Mouse (Mus musculus) cerebral cortex, adult 2 months (tissue): ENCODE data around the gene Kansl1.

Source experiments
- WGBS: fragments of 180-500 bp; shearing (Covaris S2); methylation state at CpG from one replicate; pipeline ENCODE4 v1.1.7; 2018; 5-methylcytosine and 5-hydroxymethylcytosine counted together

The Kansl1 gene

GRCm38 (mm10) chr11:104436394-104436954, 32.2 kb downstream of the Kansl1 start:
- WGBS, result 45% methylated on average over 2 of the region's 2 CpGs

- 44% methylated on average over 1 of the region's 1 CpGs for WGBS
These were observed 33.5 kb downstream of the Kansl1 start for GRCm38 (mm10) chr11:104435141-104435540.

- 39% methylated on average over 1 of the region's 1 CpGs for WGBS
These were observed 36.9 kb downstream of the Kansl1 start for GRCm38 (mm10) chr11:104431807-104432206.

GRCm38 (mm10) chr11:104424727-104425416, 43.8 kb downstream of the Kansl1 start:
- WGBS, result 57% methylated on average over 16 of the region's 16 CpGs

- 49% methylated on average over 2 of the region's 2 CpGs for WGBS
These were observed 61.3 kb downstream of the Kansl1 start for GRCm38 (mm10) chr11:104407391-104407790.

GRCm38 (mm10) chr11:104400961-104401360, 67.7 kb downstream of the Kansl1 start:
- WGBS, result 30% methylated on average over 5 of the region's 5 CpGs

- 59% methylated on average over 4 of the region's 4 CpGs for WGBS
These were observed 69.0 kb downstream of the Kansl1 start for GRCm38 (mm10) chr11:104399459-104400216.

- 95% methylated on average over 2 of the region's 2 CpGs for WGBS
These were observed 73.0 kb downstream of the Kansl1 start for GRCm38 (mm10) chr11:104395648-104396047.

- 46% methylated on average over 6 of the region's 6 CpGs for WGBS
These were observed 75.5 kb downstream of the Kansl1 start for GRCm38 (mm10) chr11:104393196-104393595.

GRCm38 (mm10) chr11:104392153-104392552, 76.5 kb downstream of the Kansl1 start:
- 86% methylated on average over 1 of the region's 1 CpGs for WGBS

- WGBS, result 80% methylated on average over 1 of the region's 1 CpGs
These were observed 81.4 kb downstream of the Kansl1 start for GRCm38 (mm10) chr11:104387284-104387683.

- WGBS, result 89% methylated on average over 1 of the region's 1 CpGs
These were observed 82.1 kb downstream of the Kansl1 start for GRCm38 (mm10) chr11:104386595-104386994.

- WGBS, result 71% methylated on average over 2 of the region's 2 CpGs
These were observed 85.4 kb downstream of the Kansl1 start for GRCm38 (mm10) chr11:104383167-104383810.

- 69% methylated on average over 4 of the region's 4 CpGs for WGBS
These were observed 86.8 kb downstream of the Kansl1 start for GRCm38 (mm10) chr11:104381887-104382286.

- 73% methylated on average over 1 of the region's 1 CpGs for WGBS
These were observed 89.0 kb downstream of the Kansl1 start for GRCm38 (mm10) chr11:104379635-104380034.

GRCm38 (mm10) chr11:104376291-104376690, 92.4 kb downstream of the Kansl1 start:
- WGBS, result 82% methylated on average over 3 of the region's 3 CpGs

- 67% methylated on average over 5 of the region's 5 CpGs for WGBS
These were observed 101.0 kb downstream of the Kansl1 start for GRCm38 (mm10) chr11:104367486-104368190.

- WGBS, result 97% methylated on average over 2 of the region's 2 CpGs
These were observed 104.6 kb downstream of the Kansl1 start for GRCm38 (mm10) chr11:104363823-104364600.

- WGBS, result 84% methylated on average over 1 of the region's 1 CpGs
These were observed 106.0 kb downstream of the Kansl1 start for GRCm38 (mm10) chr11:104362704-104363103.

GRCm38 (mm10) chr11:104361790-104362189, 106.9 kb downstream of the Kansl1 start:
- 40% methylated on average over 2 of the region's 2 CpGs for WGBS

- 37% methylated on average over 3 of the region's 3 CpGs for WGBS
These were observed 121.7 kb downstream of the Kansl1 start for GRCm38 (mm10) chr11:104346931-104347330.
